Mouse (Mus musculus) myocyte (in vitro differentiated cells): ENCODE results near the gene Hfe2. TPM values are rescaled to one million over a fixed set of nuclear protein-coding genes. Genes with fewer than 3 reads are reported as not detected.

Experiments
- H3K27me3 ChIP-seq: one replicate; pipeline ENCODE4 v1.6.1; 2011; ENCODE audit not compliant: control insufficient read depth, insufficient read depth, insufficient read length
- H3K36me3 ChIP-seq: one replicate; pipeline ENCODE4 v1.6.1; 2011; ENCODE audit not compliant: control insufficient read depth, insufficient read depth
- H3K4me2 ChIP-seq: one replicate; pipeline ENCODE4 v1.6.1; 2011; ENCODE audit warnings: low read depth, control low read depth
- H3K4me3 ChIP-seq: one replicate; pipeline ENCODE4 v1.5.1; 2011; ENCODE audit warnings: mild to moderate bottlenecking, control low read depth, moderate library complexity
- H3K79me2 ChIP-seq: one replicate; pipeline ENCODE4 v1.6.1; 2011; ENCODE audit not compliant: control insufficient read depth, insufficient read depth
- H3ac ChIP-seq: one replicate; pipeline ENCODE4 v1.6.1; 2011; ENCODE audit not compliant: control insufficient read depth, insufficient read length
- CEBPB ChIP-seq: IDR thresholded peaks from 2 replicates; pipeline ENCODE4 v1.6.1; 2011; ENCODE audit warnings: mild to moderate bottlenecking, moderate library complexity; ENCODE audit not compliant: poor library complexity, insufficient read depth, severe bottlenecking
- E2F4 ChIP-seq: IDR thresholded peaks from one replicate; pipeline ENCODE4 v1.6.1; 2011; ENCODE audit warnings: mild to moderate bottlenecking, control low read depth, moderate library complexity; ENCODE audit not compliant: insufficient read depth
- MAX ChIP-seq: IDR thresholded peaks from one replicate; pipeline ENCODE4 v1.6.1; 2011; ENCODE audit warnings: low read depth, mild to moderate bottlenecking, control low read depth
- MYOD1 ChIP-seq, 3 experiments: IDR thresholded peaks; one replicate each; pipeline ENCODE4 v1.6.1; 2011; ENCODE audit warnings: control low read depth in 2 of 3, low read depth in 2 of 3, mild to moderate bottlenecking in 2 of 3, moderate library complexity in 1 of 3; ENCODE audit not compliant: insufficient read length in 2 of 3, control insufficient read depth in 1 of 3
- MYOG ChIP-seq, 3 experiments: IDR thresholded peaks; one replicate each; pipeline ENCODE4 v1.6.1; 2011; ENCODE audit warnings: control low read depth in 2 of 3, low read depth in 2 of 3, mild to moderate bottlenecking in 2 of 3; ENCODE audit not compliant: insufficient read length in 2 of 3, control insufficient read depth in 1 of 3, insufficient read depth in 1 of 3
- POLR2A ChIP-seq: IDR thresholded peaks from one replicate; pipeline ENCODE4 v1.6.1; 2011; ENCODE audit warnings: low read depth, mild to moderate bottlenecking, control low read depth, moderate library complexity; ENCODE audit not compliant: insufficient read length
- POLR2AphosphoS2 ChIP-seq: IDR thresholded peaks from one replicate; pipeline ENCODE4 v1.6.1; 2011; ENCODE audit warnings: low read depth, control low read depth; ENCODE audit not compliant: insufficient read length
- REST ChIP-seq: IDR thresholded peaks from one replicate; pipeline ENCODE4 v1.6.1; 2011; ENCODE audit warnings: mild to moderate bottlenecking, control low read depth, moderate library complexity; ENCODE audit not compliant: insufficient read depth, insufficient read length
- SRF ChIP-seq: IDR thresholded peaks from one replicate; pipeline ENCODE4 v1.6.1; 2011; ENCODE audit warnings: low read depth; ENCODE audit not compliant: control insufficient read depth, insufficient read length
- TCF12 ChIP-seq: IDR thresholded peaks from one replicate; pipeline ENCODE4 v1.6.1; 2011; ENCODE audit warnings: mild to moderate bottlenecking, control low read depth; ENCODE audit not compliant: poor library complexity, insufficient read depth, severe bottlenecking
- TCF3 ChIP-seq: IDR thresholded peaks from one replicate; pipeline ENCODE4 v1.6.1; 2011; ENCODE audit warnings: low read depth, control low read depth; ENCODE audit not compliant: insufficient read length
- USF1 ChIP-seq: IDR thresholded peaks from one replicate; pipeline ENCODE4 v1.6.1; 2011; ENCODE audit warnings: low read depth, mild to moderate bottlenecking, control low read depth, moderate library complexity
- polyA plus RNA-seq: library from polyadenylated mRNA; unstranded; fragments of >200 nt; fragmentation: generic; extraction: Trizol; gene quantifications from one replicate; pipeline ENCODE4 v1.2.1, GENCODE M21; 2012; ENCODE audit warnings: missing spikeins

Gene Hfe2
- polyA plus RNA-seq, 1 experiment, result 116 TPM

- no peaks in the 10 kb centered on the region for H3K79me2 ChIP-seq
- H3K4me3 ChIP-seq, result no peak overlapping the region
- H3K4me2 ChIP-seq, result peak overlapping the region; percentile 70
- TF ChIP-seq SRF (no peak), TCF3 (no peak), MAX (no peak), E2F4 (no peak), MYOD1 (IDR thresholded peaks at IDR 0.05; ENCODE audit: control insufficient read depth in 1 of 3, insufficient read length in 2 of 3, low read depth in 2 of 3) (no peak), POLR2A (no peak), USF1 (no peak), REST (no peak), POLR2AphosphoS2 (no peak), CEBPB (no peak), TCF12 (no peak), MYOG (IDR thresholded peaks at IDR 0.05; ENCODE audit: control insufficient read depth in 1 of 3, insufficient read depth in 1 of 3, insufficient read length in 2 of 3, low read depth in 2 of 3) (no peak)
- no peak overlapping the region for H3ac ChIP-seq
- H3K27me3 ChIP-seq, result peaks cover 10% of the 10 kb centered on the region
- no peaks in the 10 kb centered on the region for H3K36me3 ChIP-seq
Observed at GRCm38 (mm10) chr3:96547389-96547960, 22.5 kb downstream of the Hfe2 start.

DNA sequence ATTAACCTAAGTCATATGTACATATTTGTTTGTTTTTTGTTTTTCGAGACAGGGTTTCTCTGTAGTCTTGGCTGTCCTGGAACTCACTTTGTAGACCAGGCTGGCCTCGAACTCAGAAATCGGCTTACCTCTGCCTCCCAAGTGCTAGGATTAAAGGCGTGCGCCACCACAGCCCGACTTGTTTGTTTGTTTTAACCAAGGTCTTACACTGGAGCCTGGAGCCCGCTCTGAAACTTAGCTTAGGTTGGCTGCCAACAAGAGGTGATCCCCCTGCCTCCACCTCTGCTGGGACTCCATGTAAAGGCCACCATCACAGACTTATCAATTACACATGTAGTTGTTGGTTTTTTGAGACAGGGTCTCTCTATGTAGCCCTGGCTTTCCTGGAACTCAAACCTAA lies 23.9 kb downstream of the Hfe2 start:
- TF ChIP-seq MAX (no peak), TCF12 (no peak), MYOD1 (IDR thresholded peaks at IDR 0.05; ENCODE audit: control insufficient read depth in 1 of 3, insufficient read length in 2 of 3, low read depth in 2 of 3) (no peak), USF1 (no peak), REST (no peak), MYOG (IDR thresholded peaks at IDR 0.05; ENCODE audit: control insufficient read depth in 1 of 3, insufficient read depth in 1 of 3, insufficient read length in 2 of 3, low read depth in 2 of 3) (no peak), SRF (no peak), CEBPB (no peak), TCF3 (no peak), POLR2AphosphoS2 (no peak)
- no peaks in the 10 kb centered on the region for H3K79me2 ChIP-seq
- H3ac ChIP-seq, result no peak overlapping the region
- H3K27me3 ChIP-seq, result peaks cover 6% of the 10 kb centered on the region
- H3K4me3 ChIP-seq, result no peak overlapping the region
- no peak overlapping the region for H3K4me2 ChIP-seq
- H3K36me3 ChIP-seq, result no peaks in the 10 kb centered on the region

- no peak overlapping the region for H3K4me2 ChIP-seq
- TF ChIP-seq REST (no peak), POLR2A (no peak), MYOG (IDR thresholded peaks at IDR 0.05; ENCODE audit: control insufficient read depth in 1 of 3, insufficient read depth in 1 of 3, insufficient read length in 2 of 3, low read depth in 2 of 3) (no peak), CEBPB (no peak), MAX (no peak), POLR2AphosphoS2 (no peak), SRF (no peak), USF1 (no peak), TCF3 (no peak), E2F4 (no peak), TCF12 (no peak)
Observed at GRCm38 (mm10) chr3:96549346-96549745, 24.4 kb downstream of the Hfe2 start.

GRCm38 (mm10) chr3:96551203-96551602 lies 26.2 kb downstream of the Hfe2 start:
- peak overlapping the region; percentile 55 for H3K4me2 ChIP-seq
- H3ac ChIP-seq, result no peak overlapping the region
- H3K36me3 ChIP-seq, result no peaks in the 10 kb centered on the region
- H3K4me3 ChIP-seq, result no peak overlapping the region
- TF ChIP-seq MYOG (IDR thresholded peaks at IDR 0.05; ENCODE audit: control insufficient read depth in 1 of 3, insufficient read depth in 1 of 3, insufficient read length in 2 of 3, low read depth in 2 of 3) (no peak), MAX (no peak), POLR2AphosphoS2 (no peak), E2F4 (no peak), REST (no peak), SRF (no peak), POLR2A (no peak), TCF3 (no peak)
- no peaks in the 10 kb centered on the region for H3K79me2 ChIP-seq
- no peaks in the 10 kb centered on the region for H3K27me3 ChIP-seq

More at GRCm38 (mm10) chr3:96549346-96549745, 24.4 kb downstream of the Hfe2 start:
- H3K4me3 ChIP-seq, result no peak overlapping the region
- no peaks in the 10 kb centered on the region for H3K36me3 ChIP-seq
- no peak overlapping the region for H3ac ChIP-seq
- no peaks in the 10 kb centered on the region for H3K79me2 ChIP-seq
- peaks cover under 1% of the 10 kb centered on the region for H3K27me3 ChIP-seq

DNA sequence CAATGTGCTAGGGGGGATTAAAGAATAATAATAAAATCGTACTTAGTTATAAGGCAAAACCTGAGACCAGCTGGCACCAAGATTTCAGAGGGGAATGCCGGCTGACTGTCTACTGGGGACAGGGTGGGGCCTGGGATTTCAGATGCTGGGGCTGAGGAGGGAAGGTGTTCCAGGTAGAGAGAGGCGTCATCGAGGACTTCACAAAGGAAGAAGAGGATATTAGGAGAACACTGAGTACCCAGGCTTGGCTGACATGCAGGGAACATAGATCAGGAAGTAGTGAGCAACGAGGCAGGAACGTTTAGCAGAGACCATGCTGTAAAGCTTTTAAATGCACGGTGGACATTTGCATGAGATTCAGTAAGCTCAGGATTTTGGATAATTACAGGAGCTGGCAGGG lies 26.9 kb downstream of the Hfe2 start:
- Histone ChIP-seq H3K36me3 (no peaks in the 10 kb centered on the region), H3K27me3 (no peaks in the 10 kb centered on the region), H3K4me2 (no peak overlapping the region), H3K79me2 (no peaks in the 10 kb centered on the region), H3K4me3 (no peak overlapping the region), H3ac (no peak overlapping the region)
- TF ChIP-seq MAX, result no peak
- TF ChIP-seq POLR2AphosphoS2, result no peak
- TF ChIP-seq E2F4, result no peak
- TF ChIP-seq REST, result no peak
- TF ChIP-seq TCF3, result no peak
- TF ChIP-seq CEBPB, result no peak
- no peak for TF ChIP-seq MYOD1 (IDR thresholded peaks at IDR 0.05; ENCODE audit: control insufficient read depth in 1 of 3, insufficient read length in 2 of 3, low read depth in 2 of 3)
- no peak for TF ChIP-seq SRF
- TF ChIP-seq USF1, result no peak
- TF ChIP-seq TCF12, result no peak
- no peak for TF ChIP-seq MYOG (IDR thresholded peaks at IDR 0.05; ENCODE audit: control insufficient read depth in 1 of 3, insufficient read depth in 1 of 3, insufficient read length in 2 of 3, low read depth in 2 of 3)
- TF ChIP-seq POLR2A, result no peak
